Mouse (Mus musculus) urinary bladder, adult 18-20 months (tissue): ENCODE measurements at regions not wholly inside any gene's neighbourhood (a gene's known extent, or its start where the extent isn't known, plus 50 kb on each side); places are given as distances from the start of the nearest gene placed in this dataset.
A peak's percentile ranks its signal among the peaks of the same experiment; 100 is the strongest.

ENCODE experiments used
- DNase-seq, 2 experiments: peaks; one replicate each; pipeline ENCODE4 v3.0.0; 2022; ENCODE audit warnings: low spot score in 2 of 2, mixed read lengths in 2 of 2

GRCm38 (mm10) chr1:65981665-65982064, 55.3 kb downstream of the Crygf start:
- DNase-seq: no peak

- DNase-seq: no peak
These were observed 74.1 kb downstream of the Crygf start for GRCm38 (mm10) chr1:66000398-66000797.

GRCm38 (mm10) chr1:66003897-66004660, 77.8 kb downstream of the Crygf start:
- peak in 1 of 2 experiments; percentile 11 for DNase-seq
